Mouse (Mus musculus): Measurements from ENCODE around the gene Dnah3. TPM values are rescaled to one million over a fixed set of nuclear protein-coding genes. Genes with fewer than 3 reads are reported as not detected.
A peak's percentile ranks its signal among the peaks of the same experiment; 100 is the strongest.

Gene Dnah3
- polyA plus RNA-seq, 1 experiment from 2014 or later, result 0.15 TPM

GRCm38 (mm10) chr7:120109676-120110075 lies 14.6 kb upstream of the Dnah3 start:
- Histone ChIP-seq H3K4me2 (ENCODE audit: low read length) (no peak overlapping the region), H3K36me3 (ENCODE audit: control insufficient read depth, insufficient read depth, low read length) (no peaks in the 10 kb centered on the region), H3K9ac (ENCODE audit: low read depth, low read length) (no peak overlapping the region), H3K4me3 (ENCODE audit: low read depth, low read length) (no peak overlapping the region), H3K27ac (ENCODE audit: low read length) (no peak overlapping the region), H3K4me1 (ENCODE audit: control insufficient read depth, insufficient read depth, low read length) (no peaks in the 10 kb centered on the region), H3K9me3 (replicated peaks; ENCODE audit: control insufficient read depth, low read length, poor library complexity, severe bottlenecking) (no peaks in the 10 kb centered on the region), H3K27me3 (ENCODE audit: control insufficient read depth, insufficient read depth, low read depth, low read length) (no peaks in the 10 kb centered on the region)
- no peak for ATAC-seq
- WGBS, result 92% methylated on average over 5 of the region's 5 CpGs

- 71% methylated on average over 2 of the region's 2 CpGs for WGBS
Observed at GRCm38 (mm10) chr7:120106356-120106755, 11.3 kb upstream of the Dnah3 start.

GRCm38 (mm10) chr7:120104975-120105374 lies 9.9 kb upstream of the Dnah3 start:
- H3K27me3 ChIP-seq (ENCODE audit: control insufficient read depth, insufficient read depth, low read depth, low read length), result peaks cover 4% of the 10 kb centered on the region; the same call in 1 of the 2 replicates
- H3K9ac ChIP-seq (ENCODE audit: low read depth, low read length), result no peak overlapping the region
- H3K36me3 ChIP-seq (ENCODE audit: control insufficient read depth, insufficient read depth, low read length), result no peaks in the 10 kb centered on the region
- no peak overlapping the region for H3K4me3 ChIP-seq (ENCODE audit: low read depth, low read length)
- no peaks in the 10 kb centered on the region for H3K9me3 ChIP-seq (replicated peaks; ENCODE audit: control insufficient read depth, low read length, poor library complexity, severe bottlenecking)
- WGBS, result 51% methylated on average over 3 of the region's 3 CpGs
- no peak for ATAC-seq
- H3K27ac ChIP-seq (ENCODE audit: low read length), result no peak overlapping the region
- H3K4me2 ChIP-seq (ENCODE audit: low read length), result no peak overlapping the region
- peaks cover 7% of the 10 kb centered on the region; the same call in 1 of the 2 replicates for H3K4me1 ChIP-seq (ENCODE audit: control insufficient read depth, insufficient read depth, low read length)

More at GRCm38 (mm10) chr7:120106356-120106755, 11.3 kb upstream of the Dnah3 start:
- H3K4me3 ChIP-seq (ENCODE audit: low read depth, low read length), result no peak overlapping the region
- H3K27me3 ChIP-seq (ENCODE audit: control insufficient read depth, insufficient read depth, low read depth, low read length), result peaks cover 4% of the 10 kb centered on the region; the same call in 1 of the 2 replicates
- H3K9ac ChIP-seq (ENCODE audit: low read depth, low read length), result no peak overlapping the region
- no peaks in the 10 kb centered on the region for H3K36me3 ChIP-seq (ENCODE audit: control insufficient read depth, insufficient read depth, low read length)
- H3K4me1 ChIP-seq (ENCODE audit: control insufficient read depth, insufficient read depth, low read length), result peaks cover 7% of the 10 kb centered on the region; the same call in 1 of the 2 replicates
- no peaks in the 10 kb centered on the region for H3K9me3 ChIP-seq (replicated peaks; ENCODE audit: control insufficient read depth, low read length, poor library complexity, severe bottlenecking)
- H3K27ac ChIP-seq (ENCODE audit: low read length), result no peak overlapping the region
- ATAC-seq, result no peak
- no peak overlapping the region for H3K4me2 ChIP-seq (ENCODE audit: low read length)

- Histone ChIP-seq H3K36me3 (ENCODE audit: control insufficient read depth, insufficient read depth, low read length) (no peaks in the 10 kb centered on the region), H3K4me3 (ENCODE audit: low read depth, low read length) (peak overlapping the region; percentile 46), H3K27me3 (ENCODE audit: control insufficient read depth, insufficient read depth, low read depth, low read length) (peaks cover 4% of the 10 kb centered on the region; the same call in 1 of the 2 replicates), H3K27ac (ENCODE audit: low read length) (no peak overlapping the region), H3K4me1 (ENCODE audit: control insufficient read depth, insufficient read depth, low read length) (peaks cover 7% of the 10 kb centered on the region; the same call in 1 of the 2 replicates), H3K4me2 (ENCODE audit: low read length) (peak overlapping the region; percentile 91), H3K9ac (ENCODE audit: low read depth, low read length) (peak overlapping the region; percentile 63), H3K9me3 (replicated peaks; ENCODE audit: control insufficient read depth, low read length, poor library complexity, severe bottlenecking) (no peaks in the 10 kb centered on the region)
- peak; percentile 39; the same call in 1 of the 2 replicates for ATAC-seq
- 2% methylated on average over 25 of the region's 25 CpGs for WGBS
Observed at GRCm38 (mm10) chr7:120103019-120103567, 8.0 kb upstream of the Dnah3 start.

- H3K9me3 ChIP-seq (replicated peaks; ENCODE audit: control insufficient read depth, low read length, poor library complexity, severe bottlenecking), result no peaks in the 10 kb centered on the region
- peak within 1 kb of the TSS; percentile 91 for H3K4me2 ChIP-seq (ENCODE audit: low read length)
- H3K36me3 ChIP-seq (ENCODE audit: control insufficient read depth, insufficient read depth, low read length), result no peaks in the 10 kb centered on the region
- H3K9ac ChIP-seq (ENCODE audit: low read depth, low read length), result peak within 1 kb of the TSS; percentile 63
- H3K4me3 ChIP-seq (ENCODE audit: low read depth, low read length), result peak within 1 kb of the TSS; percentile 46
- H3K27me3 ChIP-seq (ENCODE audit: control insufficient read depth, insufficient read depth, low read depth, low read length), result peaks cover 4% of the 10 kb centered on the region; the same call in 1 of the 2 replicates
- H3K4me1 ChIP-seq (ENCODE audit: control insufficient read depth, insufficient read depth, low read length), result peaks cover 7% of the 10 kb centered on the region; the same call in 1 of the 2 replicates
- H3K27ac ChIP-seq (ENCODE audit: low read length), result no peak within 1 kb of the TSS
- ATAC-seq, result peak; percentile 83
- under 1% methylated on average over 41 of the region's 42 CpGs for WGBS
Observed at GRCm38 (mm10) chr7:120102164-120102972, 7.3 kb upstream of the Dnah3 start, which contains the start of gene Tmem159. Gene Tmem159 (plus strand): TSS chr7:120102353.

GRCm38 (mm10) chr7:120098403-120098802 lies 3.3 kb upstream of the Dnah3 start:
- H3K4me1 ChIP-seq (ENCODE audit: control insufficient read depth, insufficient read depth, low read length), result peaks cover 6% of the 10 kb centered on the region; the same call in 1 of the 2 replicates
- H3K9me3 ChIP-seq (replicated peaks; ENCODE audit: control insufficient read depth, low read length, poor library complexity, severe bottlenecking), result no peaks in the 10 kb centered on the region
- ATAC-seq, result no peak
- no peak overlapping the region for H3K27ac ChIP-seq (ENCODE audit: low read length)
- no peak overlapping the region for H3K4me2 ChIP-seq (ENCODE audit: low read length)
- WGBS, result 25% methylated on average over 9 of the region's 9 CpGs
- H3K27me3 ChIP-seq (ENCODE audit: control insufficient read depth, insufficient read depth, low read depth, low read length), result peaks cover 2% of the 10 kb centered on the region; the same call in 1 of the 2 replicates
- H3K9ac ChIP-seq (ENCODE audit: low read depth, low read length), result no peak overlapping the region
- no peaks in the 10 kb centered on the region for H3K36me3 ChIP-seq (ENCODE audit: control insufficient read depth, insufficient read depth, low read length)
- no peak overlapping the region for H3K4me3 ChIP-seq (ENCODE audit: low read depth, low read length)

- 8% methylated on average over 7 of the region's 7 CpGs for WGBS
- ATAC-seq, result no peak
Observed at GRCm38 (mm10) chr7:120097845-120098244, 2.8 kb upstream of the Dnah3 start.

GRCm38 (mm10) chr7:120094216-120094615 lies 864 bp downstream of the Dnah3 start:
- no peak for ATAC-seq
- no peak overlapping the region for H3K27ac ChIP-seq (ENCODE audit: low read length)
- 98% methylated on average over 3 of the region's 3 CpGs for WGBS

More at GRCm38 (mm10) chr7:120097845-120098244, 2.8 kb upstream of the Dnah3 start:
- Histone ChIP-seq H3K4me1 (ENCODE audit: control insufficient read depth, insufficient read depth, low read length) (peaks cover under 1% of the 10 kb centered on the region; the same call in 1 of the 2 replicates), H3K27me3 (ENCODE audit: control insufficient read depth, insufficient read depth, low read depth, low read length) (no peaks in the 10 kb centered on the region), H3K36me3 (ENCODE audit: control insufficient read depth, insufficient read depth, low read length) (no peaks in the 10 kb centered on the region), H3K27ac (ENCODE audit: low read length) (no peak overlapping the region), H3K9me3 (replicated peaks; ENCODE audit: control insufficient read depth, low read length, poor library complexity, severe bottlenecking) (no peaks in the 10 kb centered on the region), H3K9ac (ENCODE audit: low read depth, low read length) (no peak overlapping the region), H3K4me3 (ENCODE audit: low read depth, low read length) (no peak overlapping the region), H3K4me2 (ENCODE audit: low read length) (no peak overlapping the region)

GRCm38 (mm10) chr7:120093033-120093432 lies 2.0 kb downstream of the Dnah3 start:
- Histone ChIP-seq H3K36me3 (ENCODE audit: control insufficient read depth, insufficient read depth, low read length) (no peaks in the 10 kb centered on the region), H3K4me3 (ENCODE audit: low read depth, low read length) (no peak overlapping the region), H3K4me1 (ENCODE audit: control insufficient read depth, insufficient read depth, low read length) (no peaks in the 10 kb centered on the region), H3K27ac (ENCODE audit: low read length) (no peak overlapping the region), H3K27me3 (ENCODE audit: control insufficient read depth, insufficient read depth, low read depth, low read length) (no peaks in the 10 kb centered on the region), H3K4me2 (ENCODE audit: low read length) (no peak overlapping the region), H3K9me3 (replicated peaks; ENCODE audit: control insufficient read depth, low read length, poor library complexity, severe bottlenecking) (no peaks in the 10 kb centered on the region), H3K9ac (ENCODE audit: low read depth, low read length) (no peak overlapping the region)
- 5% methylated on average over 5 of the region's 5 CpGs for WGBS
- peak; percentile 39; the same call in 1 of the 2 replicates for ATAC-seq

More at GRCm38 (mm10) chr7:120094216-120094615, 864 bp downstream of the Dnah3 start:
- Histone ChIP-seq H3K4me1 (ENCODE audit: control insufficient read depth, insufficient read depth, low read length) (no peaks in the 10 kb centered on the region), H3K4me2 (ENCODE audit: low read length) (no peak overlapping the region), H3K36me3 (ENCODE audit: control insufficient read depth, insufficient read depth, low read length) (no peaks in the 10 kb centered on the region), H3K9ac (ENCODE audit: low read depth, low read length) (no peak overlapping the region), H3K9me3 (replicated peaks; ENCODE audit: control insufficient read depth, low read length, poor library complexity, severe bottlenecking) (no peaks in the 10 kb centered on the region), H3K27me3 (ENCODE audit: control insufficient read depth, insufficient read depth, low read depth, low read length) (no peaks in the 10 kb centered on the region), H3K4me3 (ENCODE audit: low read depth, low read length) (no peak overlapping the region)

Measured in midbrain, embryonic 16.5 days (tissue).